Mouse (Mus musculus): Measurements from ENCODE around the gene Psmc3.
"Not testable (repeated sequence)": the region's sequence is repeated elsewhere in the genome, so short reads cannot be mapped to it uniquely, and the experiment has no call there.

Gene Psmc3

GRCm38 (mm10) chr2:91053934-91054382, at the start of gene Psmc3:
Psmc3 (plus strand) TSS chr2:91054009.
- peak; percentile 96 for DNase-seq

GRCm38 (mm10) chr2:91008536-91008935, 45.3 kb upstream of the Psmc3 start:
- no peak for DNase-seq

GRCm38 (mm10) chr2:91013881-91014280, 39.9 kb upstream of the Psmc3 start:
- DNase-seq: no peak

- DNase-seq: no peak
These were observed 38.4 kb upstream of the Psmc3 start for GRCm38 (mm10) chr2:91015386-91015785.

- DNase-seq: peak; percentile 33
These were observed 35.6 kb upstream of the Psmc3 start for GRCm38 (mm10) chr2:91018061-91018788.

- no peak for DNase-seq
These were observed 33.9 kb upstream of the Psmc3 start for GRCm38 (mm10) chr2:91019911-91020310.

GRCm38 (mm10) chr2:91022266-91022665, 31.5 kb upstream of the Psmc3 start:
- not testable (repeated sequence) for DNase-seq

GRCm38 (mm10) chr2:91023131-91023530, 30.7 kb upstream of the Psmc3 start:
- no peak for DNase-seq

GRCm38 (mm10) chr2:91023956-91024355, 29.9 kb upstream of the Psmc3 start:
- no peak for DNase-seq

GRCm38 (mm10) chr2:91025081-91025516, 28.7 kb upstream of the Psmc3 start:
- DNase-seq: peak; percentile 60

- DNase-seq: no peak
These were observed 27.3 kb upstream of the Psmc3 start for GRCm38 (mm10) chr2:91026491-91026890.

- DNase-seq: no peak
These were observed 26.2 kb upstream of the Psmc3 start for GRCm38 (mm10) chr2:91027391-91028214.

GRCm38 (mm10) chr2:91031216-91031615, 22.6 kb upstream of the Psmc3 start:
- DNase-seq: no peak

- no peak for DNase-seq
These were observed 20.8 kb upstream of the Psmc3 start for GRCm38 (mm10) chr2:91033000-91033399.

GRCm38 (mm10) chr2:91035385-91035784, 18.4 kb upstream of the Psmc3 start, which contains the start of gene Rapsn:
Rapsn (plus strand) TSS chr2:91035620.
- DNase-seq: no peak

- no peak for DNase-seq
These were observed 12.0 kb upstream of the Psmc3 start for GRCm38 (mm10) chr2:91041786-91042185.

GRCm38 (mm10) chr2:91042651-91043398, 11.0 kb upstream of the Psmc3 start:
- DNase-seq: no peak

- DNase-seq: no peak
These were observed 9.1 kb upstream of the Psmc3 start for GRCm38 (mm10) chr2:91044727-91045126.

GRCm38 (mm10) chr2:91045805-91046204, 8.0 kb upstream of the Psmc3 start:
- DNase-seq: not testable (repeated sequence)

- no peak for DNase-seq
These were observed 6.5 kb upstream of the Psmc3 start for GRCm38 (mm10) chr2:91047359-91047758.

GRCm38 (mm10) chr2:91051917-91052316, 1.9 kb upstream of the Psmc3 start:
- no peak for DNase-seq

- no peak for DNase-seq
These were observed 1.1 kb upstream of the Psmc3 start for GRCm38 (mm10) chr2:91052752-91053151.
